Mouse (Mus musculus): ENCODE data around the gene Ric8b. TPM values are rescaled to one million over a fixed set of nuclear protein-coding genes. Genes with fewer than 3 reads are reported as not detected.

Gene Ric8b
- total and polyA plus RNA-seq, 3 experiments: 20.5 to 42.1 (median 36.5) TPM

DNA sequence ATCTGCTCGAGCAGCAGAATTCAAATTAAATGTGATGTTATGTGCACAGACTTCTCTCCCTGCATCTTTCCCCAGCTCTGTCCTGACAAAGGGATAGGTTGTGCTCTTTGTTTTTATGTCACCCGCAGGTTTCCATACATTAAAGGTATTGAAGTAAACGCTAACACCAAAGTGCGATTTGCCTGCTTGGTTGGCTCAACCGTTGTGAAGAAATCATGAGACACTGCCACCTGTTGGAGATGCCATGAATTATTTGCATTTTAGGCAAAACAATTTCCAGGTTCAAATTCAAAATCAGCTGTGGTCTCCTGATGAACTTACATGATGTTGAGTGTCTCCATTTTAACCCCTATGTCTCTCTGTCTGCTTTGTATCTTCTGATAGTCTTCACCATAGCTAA, 129.2 kb downstream of the Ric8b start:
- Histone ChIP-seq H3K4me1 (ENCODE audit: control insufficient read depth, insufficient read depth, low read length) (no peaks in the 10 kb centered on the region; the same call in 1 of the 2 replicates), H3K4me3 (no peak overlapping the region), H3K36me3 (ENCODE audit: control insufficient read depth, insufficient read depth, low read length) (no peaks in the 10 kb centered on the region), H3K79me2 (replicated peaks; ENCODE audit: control insufficient read depth, insufficient read depth, low read length) (no peaks in the 10 kb centered on the region), H3K27me3 (ENCODE audit: control insufficient read depth, insufficient read depth, low read length) (no peaks in the 10 kb centered on the region), H3K9ac (ENCODE audit: low read depth, low read length) (no peak overlapping the region), H3K27ac (no peak overlapping the region)
- DNase-seq: no peak
- 25% methylated on average over 5 of the region's 5 CpGs for WGBS
- peak; percentile 81 for TF ChIP-seq CTCF (IDR thresholded peaks at IDR 0.05)
- no peak for TF ChIP-seq EP300 (IDR thresholded peaks at IDR 0.05; ENCODE audit: insufficient read depth, low read depth, low read length)
- no peak for TF ChIP-seq POLR2A (IDR thresholded peaks at IDR 0.05; ENCODE audit: insufficient read depth, low read depth, low read length)
- intact Hi-C loops (cut with DNase I): loop anchor here (5.0 to 10.0 kb wide), 3 partner anchors 132 to 529 kb away; partner anchors contain the start of gene Ric8b

DNA sequence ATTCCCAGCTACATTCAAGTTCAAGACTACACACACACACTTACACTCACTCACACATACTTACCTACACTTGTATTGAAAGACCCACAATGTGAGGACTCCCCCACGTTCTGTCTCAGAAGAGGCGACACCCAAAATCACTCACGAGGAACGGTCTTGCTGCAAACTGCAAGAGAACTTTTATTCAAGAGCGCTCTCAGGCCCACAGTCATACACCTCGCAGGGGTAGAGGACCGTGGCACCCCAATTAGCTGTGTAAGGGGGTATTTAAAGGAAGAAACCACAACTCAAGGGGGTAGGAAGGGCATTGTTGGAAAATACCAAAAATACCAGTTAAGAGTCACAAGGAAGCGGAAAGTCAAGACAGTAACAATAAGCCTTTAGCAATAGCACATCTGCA, 130.6 kb downstream of the Ric8b start:
- TF ChIP-seq POLR2A (IDR thresholded peaks at IDR 0.05; ENCODE audit: insufficient read depth, low read depth, low read length) (no peak), CTCF (IDR thresholded peaks at IDR 0.05) (no peak), EP300 (IDR thresholded peaks at IDR 0.05; ENCODE audit: insufficient read depth, low read depth, low read length) (no peak)
- no peaks in the 10 kb centered on the region; the same call in 1 of the 2 replicates for H3K4me1 ChIP-seq (ENCODE audit: control insufficient read depth, insufficient read depth, low read length)
- H3K27me3 ChIP-seq (ENCODE audit: control insufficient read depth, insufficient read depth, low read length): no peaks in the 10 kb centered on the region
- WGBS: 95% methylated on average over 8 of the region's 8 CpGs
- no peaks in the 10 kb centered on the region for H3K79me2 ChIP-seq (replicated peaks; ENCODE audit: control insufficient read depth, insufficient read depth, low read length)
- no peak overlapping the region for H3K9ac ChIP-seq (ENCODE audit: low read depth, low read length)
- no peak overlapping the region for H3K27ac ChIP-seq
- DNase-seq: no peak
- intact Hi-C loops (cut with DNase I): loop anchor here (5.0 to 10.0 kb wide), 3 partner anchors 133 to 531 kb away; partner anchors contain the start of gene Ric8b
- H3K36me3 ChIP-seq (ENCODE audit: control insufficient read depth, insufficient read depth, low read length): no peaks in the 10 kb centered on the region
- no peak overlapping the region for H3K4me3 ChIP-seq

DNA sequence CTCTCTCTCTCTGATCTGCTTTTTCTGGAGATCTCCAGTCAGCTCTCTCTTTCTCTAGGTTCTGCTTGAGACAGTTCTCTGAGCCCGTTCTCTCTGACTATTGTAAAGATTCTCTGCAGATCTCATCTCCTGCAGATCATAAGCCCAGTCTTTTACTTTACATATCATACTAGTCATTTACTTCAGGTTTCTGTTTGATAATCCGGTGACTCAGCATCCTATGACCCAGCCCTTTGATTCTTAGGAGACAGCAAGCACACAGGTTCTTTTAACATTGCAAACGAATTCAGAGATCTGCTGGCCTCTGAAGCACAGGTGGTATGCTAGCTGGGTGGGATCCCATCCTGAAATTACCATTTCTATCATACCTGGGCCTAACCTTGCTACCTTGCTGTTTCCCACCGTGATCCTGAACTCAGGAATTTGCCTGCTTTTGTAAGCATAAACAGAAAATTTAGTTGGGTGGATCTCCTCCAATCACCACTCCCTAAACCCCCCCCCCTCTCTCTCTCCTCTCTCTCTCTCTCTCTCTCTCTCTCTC, 133.3 kb downstream of the Ric8b start:
- Histone ChIP-seq H3K27me3 (ENCODE audit: control insufficient read depth, insufficient read depth, low read length) (no peaks in the 10 kb centered on the region), H3K27ac (no peak overlapping the region), H3K4me1 (ENCODE audit: control insufficient read depth, insufficient read depth, low read length) (no peaks in the 10 kb centered on the region), H3K36me3 (ENCODE audit: control insufficient read depth, insufficient read depth, low read length) (no peaks in the 10 kb centered on the region), H3K9ac (ENCODE audit: low read depth, low read length) (no peak overlapping the region), H3K4me3 (no peak overlapping the region), H3K79me2 (replicated peaks; ENCODE audit: control insufficient read depth, insufficient read depth, low read length) (no peaks in the 10 kb centered on the region)
- whole genome bisulfite sequencing: 53% methylated on average over 4 of the region's 4 CpGs
- TF ChIP-seq POLR2A (IDR thresholded peaks at IDR 0.05; ENCODE audit: insufficient read depth, low read depth, low read length): no peak
- TF ChIP-seq EP300 (IDR thresholded peaks at IDR 0.05; ENCODE audit: insufficient read depth, low read depth, low read length): no peak
- no peak for TF ChIP-seq CTCF (IDR thresholded peaks at IDR 0.05)
- intact Hi-C loops (cut with DNase I): no loop called here
- no peak for DNase-seq

DNA sequence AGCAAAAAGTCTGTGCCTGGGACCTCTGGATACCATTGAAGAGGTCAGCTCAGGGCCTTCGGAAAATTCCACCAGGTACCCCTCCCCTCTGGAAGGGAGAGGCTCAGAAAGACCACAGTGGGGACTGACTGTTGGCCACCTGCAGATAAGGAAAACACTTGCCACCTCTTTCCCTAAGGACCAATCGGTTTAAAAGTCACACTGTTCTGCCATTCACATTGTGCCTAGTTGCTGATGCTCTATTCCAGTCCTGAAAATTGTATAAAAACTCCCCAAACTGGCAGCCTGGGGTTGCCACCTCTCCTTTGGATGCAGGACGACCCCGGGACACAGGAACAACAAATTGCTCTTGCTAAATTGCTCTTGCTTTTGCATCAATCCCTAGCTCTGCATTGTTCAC, 135.0 kb downstream of the Ric8b start:
- H3K36me3 ChIP-seq (ENCODE audit: control insufficient read depth, insufficient read depth, low read length): no peaks in the 10 kb centered on the region
- H3K27me3 ChIP-seq (ENCODE audit: control insufficient read depth, insufficient read depth, low read length): no peaks in the 10 kb centered on the region
- no peaks in the 10 kb centered on the region for H3K79me2 ChIP-seq (replicated peaks; ENCODE audit: control insufficient read depth, insufficient read depth, low read length)
- no peak overlapping the region for H3K9ac ChIP-seq (ENCODE audit: low read depth, low read length)
- no peaks in the 10 kb centered on the region for H3K4me1 ChIP-seq (ENCODE audit: control insufficient read depth, insufficient read depth, low read length)
- no peak overlapping the region for H3K27ac ChIP-seq
- H3K4me3 ChIP-seq: no peak overlapping the region
- no peak for TF ChIP-seq CTCF (IDR thresholded peaks at IDR 0.05)
- no peak for TF ChIP-seq EP300 (IDR thresholded peaks at IDR 0.05; ENCODE audit: insufficient read depth, low read depth, low read length)
- no peak for TF ChIP-seq POLR2A (IDR thresholded peaks at IDR 0.05; ENCODE audit: insufficient read depth, low read depth, low read length)
- DNase-seq: no peak
- WGBS: 45% methylated on average over 4 of the region's 4 CpGs
- intact Hi-C loops (cut with DNase I): no loop called here

DNA sequence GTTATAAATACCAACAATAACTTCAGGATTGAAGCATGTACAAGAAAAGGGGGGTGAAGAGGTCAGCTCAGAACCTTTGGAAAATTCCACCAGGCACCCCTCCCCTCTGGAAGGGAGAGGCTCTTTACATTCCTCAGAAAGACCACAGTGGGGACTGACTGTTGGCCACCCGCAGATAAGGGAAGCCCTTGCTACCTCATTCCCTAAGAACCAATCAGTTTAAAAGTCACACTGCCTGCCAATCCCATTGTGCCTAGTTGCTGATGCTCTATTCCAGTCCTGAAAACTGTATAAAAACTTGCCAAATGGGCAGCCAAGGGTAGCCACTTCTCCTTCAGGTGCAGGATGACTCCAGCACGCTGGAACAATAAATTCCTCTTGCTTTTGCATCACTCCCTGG, 137.5 kb downstream of the Ric8b start:
- no peak for TF ChIP-seq EP300 (IDR thresholded peaks at IDR 0.05; ENCODE audit: insufficient read depth, low read depth, low read length)
- no peak for TF ChIP-seq POLR2A (IDR thresholded peaks at IDR 0.05; ENCODE audit: insufficient read depth, low read depth, low read length)
- TF ChIP-seq CTCF (IDR thresholded peaks at IDR 0.05): no peak
- 88% methylated on average over 2 of the region's 2 CpGs for WGBS
- no peak for DNase-seq
- H3K4me3 ChIP-seq: no peak overlapping the region
- no peak overlapping the region for H3K9ac ChIP-seq (ENCODE audit: low read depth, low read length)
- intact Hi-C loops (cut with DNase I): no loop called here
- H3K27me3 ChIP-seq (ENCODE audit: control insufficient read depth, insufficient read depth, low read length): no peaks in the 10 kb centered on the region
- no peaks in the 10 kb centered on the region for H3K36me3 ChIP-seq (ENCODE audit: control insufficient read depth, insufficient read depth, low read length)
- H3K27ac ChIP-seq: no peak overlapping the region
- no peaks in the 10 kb centered on the region for H3K4me1 ChIP-seq (ENCODE audit: control insufficient read depth, insufficient read depth, low read length)
- no peaks in the 10 kb centered on the region for H3K79me2 ChIP-seq (replicated peaks; ENCODE audit: control insufficient read depth, insufficient read depth, low read length)

Other genes with a start within 250 kb of the Ric8b start
- under 1 TPM in 1 of 2 experiments, not detected in 1; 0.09 TPM for gene Rfx4, start 161.6 kb upstream of the Ric8b start, total RNA-seq (2021)
- 0.06 TPM in 1 of 2 replicates, not detected in the other for gene Rfx4, start 161.6 kb upstream of the Ric8b start, polyA plus RNA-seq (2012; rRNA removed)
- gene Fhl4, start 184.9 kb downstream of the Ric8b start, total RNA-seq (2021): under 1 TPM; 0.27 to 0.39 TPM
- 0.84 and 1.3 TPM in 2 replicates for gene Fhl4, start 184.9 kb downstream of the Ric8b start, polyA plus RNA-seq (2012; rRNA removed)
- gene Tmem263, start 185.0 kb downstream of the Ric8b start, total RNA-seq (2021): 10 to 100 TPM; 13.5 to 16.8 TPM
- gene Tmem263, start 185.0 kb downstream of the Ric8b start, polyA plus RNA-seq (2012; rRNA removed): 3.9 and 7.3 TPM in 2 replicates
- gene Mterf2, start 210.4 kb downstream of the Ric8b start, total RNA-seq (2021): 10 to 100 TPM; 18.3 to 23.3 TPM
- gene Mterf2, start 210.4 kb downstream of the Ric8b start, polyA plus RNA-seq (2012; rRNA removed): 12.9 and 29.9 TPM in 2 replicates

Data from heart, adult 2 months (tissue).